Mouse (Mus musculus) right cerebral cortex, postnatal 25 days (tissue): ENCODE data around the gene Msantd1.
"Not testable (repeated sequence)": the region's sequence is repeated elsewhere in the genome, so short reads cannot be mapped to it uniquely, and the experiment has no call there.

Experiments used
- DNase-seq: peaks from one replicate; pipeline ENCODE4 v3.0.0; 2022

The Msantd1 gene

GRCm38 (mm10) chr5:34907910-34908725 lies at the start of gene Msantd1:
TSS of gene Msantd1 (plus strand) at chr5:34908012.
- no peak for DNase-seq

GRCm38 (mm10) chr5:34865367-34865766 lies 42.4 kb upstream of the Msantd1 start:
- DNase-seq, result no peak

- not testable (repeated sequence) for DNase-seq
Observed at GRCm38 (mm10) chr5:34880307-34880706, 27.5 kb upstream of the Msantd1 start.

GRCm38 (mm10) chr5:34881023-34881422 lies 26.8 kb upstream of the Msantd1 start:
- DNase-seq, result no peak

- no peak for DNase-seq
Observed at GRCm38 (mm10) chr5:34885250-34885649, 22.6 kb upstream of the Msantd1 start.

- no peak for DNase-seq
Observed at GRCm38 (mm10) chr5:34889252-34889651, 18.6 kb upstream of the Msantd1 start.

- DNase-seq, result no peak
Observed at GRCm38 (mm10) chr5:34896697-34897453, 10.9 kb upstream of the Msantd1 start.

- no peak for DNase-seq
Observed at GRCm38 (mm10) chr5:34899787-34900469, 7.9 kb upstream of the Msantd1 start.

- DNase-seq, result no peak
Observed at GRCm38 (mm10) chr5:34902371-34902770, 5.4 kb upstream of the Msantd1 start.

GRCm38 (mm10) chr5:34902811-34903385 lies 4.9 kb upstream of the Msantd1 start:
- DNase-seq, result no peak

GRCm38 (mm10) chr5:34904412-34904811 lies 3.4 kb upstream of the Msantd1 start:
- no peak for DNase-seq

- no peak for DNase-seq
Observed at GRCm38 (mm10) chr5:34907230-34907629, 582 bp upstream of the Msantd1 start.

- no peak for DNase-seq
Observed at GRCm38 (mm10) chr5:34908726-34909633, 1.2 kb downstream of the Msantd1 start.

- no peak for DNase-seq
Observed at GRCm38 (mm10) chr5:34909634-34910503, 2.1 kb downstream of the Msantd1 start.

GRCm38 (mm10) chr5:34910504-34910815 lies 2.6 kb downstream of the Msantd1 start:
- DNase-seq, result no peak

- peak; percentile 75 for DNase-seq
Observed at GRCm38 (mm10) chr5:34915801-34916200, 8.0 kb downstream of the Msantd1 start.

- no peak for DNase-seq
Observed at GRCm38 (mm10) chr5:34917234-34917655, 9.4 kb downstream of the Msantd1 start.

GRCm38 (mm10) chr5:34918785-34919184 lies 11.0 kb downstream of the Msantd1 start:
- no peak for DNase-seq

- no peak for DNase-seq
Observed at GRCm38 (mm10) chr5:34922531-34922930, 14.7 kb downstream of the Msantd1 start.

GRCm38 (mm10) chr5:34923920-34924319 lies 16.1 kb downstream of the Msantd1 start:
- DNase-seq, result no peak

- no peak for DNase-seq
Observed at GRCm38 (mm10) chr5:34924519-34924918, 16.7 kb downstream of the Msantd1 start.
